Mouse (Mus musculus) forebrain, postnatal 0 days (tissue): ENCODE results near the gene Trappc3l. TPM values are rescaled to one million over a fixed set of nuclear protein-coding genes. Genes with fewer than 3 reads are reported as not detected.

Experiments
- ATAC-seq: fragments of 200-750 bp; cut with Nextera tagmentation; 2 replicates; pipeline ENCODE4 v1.8.0; 2017; ENCODE audit warnings: mild to moderate bottlenecking, moderate library complexity
- DNase-seq: peaks from one replicate; pipeline ENCODE4 v3.0.0-alpha.2; 2015
- H3K27ac ChIP-seq: fragments of 300-500 bp; sonication (generic); 2 replicates; pipeline ENCODE4 v1.5.1; 2014; ENCODE audit warnings: low read depth, mild to moderate bottlenecking, antibody characterized with exemption, low read length, moderate library complexity, mixed read lengths
- H3K27me3 ChIP-seq: fragments of 300-500 bp; sonication (generic); 2 replicates; pipeline ENCODE4 v1.6.1; 2014; ENCODE audit warnings: mild to moderate bottlenecking, low read length, mixed read lengths; ENCODE audit not compliant: insufficient read depth
- H3K36me3 ChIP-seq: fragments of 300-500 bp; sonication (generic); 2 replicates; pipeline ENCODE4 v1.6.1; 2014; ENCODE audit warnings: mild to moderate bottlenecking, moderate library complexity; ENCODE audit not compliant: insufficient read depth
- H3K4me1 ChIP-seq: fragments of 300-500 bp; sonication (generic); 2 replicates; pipeline ENCODE4 v1.6.1; 2014; ENCODE audit warnings: antibody characterized with exemption; ENCODE audit not compliant: insufficient read depth
- H3K4me2 ChIP-seq: fragments of 300-500 bp; sonication (generic); 2 replicates; pipeline ENCODE4 v1.6.1; 2014; ENCODE audit warnings: low read depth, mild to moderate bottlenecking, moderate library complexity
- H3K4me3 ChIP-seq: fragments of 300-500 bp; sonication (generic); 2 replicates; pipeline ENCODE4 v1.5.1; 2014; ENCODE audit warnings: low read depth, low read length, mixed read lengths
- H3K9ac ChIP-seq: fragments of 300-500 bp; sonication (generic); 2 replicates; pipeline ENCODE4 v1.6.1; 2014; ENCODE audit warnings: mild to moderate bottlenecking
- H3K9me3 ChIP-seq: fragments of 300-500 bp; sonication (generic); 2 replicates; pipeline ENCODE4 v1.6.1; 2016; ENCODE audit warnings: low read length
- CTCF ChIP-seq: sonication (generic); IDR thresholded peaks from 2 replicates; pipeline ENCODE4 v1.5.1; 2016; ENCODE audit warnings: antibody characterized with exemption, control low read depth, low read depth
- WGBS: fragments of 180-500 bp; shearing (Covaris S2); extraction: QIAGEN DNeasy Blood & Tissue Kit; methylation state at CpG from one replicate; pipeline ENCODE4 v1.1.7; 2014; 5-methylcytosine and 5-hydroxymethylcytosine counted together
- polyA plus RNA-seq: library from polyadenylated mRNA; unstranded; fragments of >200 nt; fragmentation: Nextera tagmentation; extraction: Ambion mirVana; gene quantifications from 2 replicates; pipeline ENCODE4 v1.2.1, GENCODE M21; 2015
- total RNA-seq: library from RNA; depleted of rRNA; stranded (reverse); fragments of >200 nt; gene quantifications from 2 replicates; pipeline ENCODE4 v1.2.3, GENCODE M21; 2014

Trappc3l gene
- total and polyA plus RNA-seq, 2 experiments from 2014 or later: 0.39 to 0.76 TPM

- no peak for ATAC-seq
Observed at GRCm38 (mm10) chr10:34070999-34071492, 33.6 kb downstream of the Trappc3l start.

GRCm38 (mm10) chr10:34071650-34072049 is 34.3 kb downstream of the Trappc3l start:
- Histone ChIP-seq H3K27me3 (no peaks in the 10 kb centered on the region), H3K9ac (no peak overlapping the region), H3K27ac (no peak overlapping the region), H3K36me3 (no peaks in the 10 kb centered on the region), H3K4me1 (no peaks in the 10 kb centered on the region), H3K4me3 (no peak overlapping the region), H3K4me2 (no peak overlapping the region), H3K9me3 (no peaks in the 10 kb centered on the region)
- WGBS: 40% methylated on average over 2 of the region's 2 CpGs
- TF ChIP-seq CTCF: peak; percentile 15; the same call in 1 of the 2 replicates
- no peak for DNase-seq
- no peak for ATAC-seq

More at GRCm38 (mm10) chr10:34070999-34071492, 33.6 kb downstream of the Trappc3l start:
- no peak overlapping the region for H3K9ac ChIP-seq
- no peaks in the 10 kb centered on the region for H3K36me3 ChIP-seq
- H3K4me1 ChIP-seq: no peaks in the 10 kb centered on the region
- no peak for TF ChIP-seq CTCF
- no peak for DNase-seq
- no peak overlapping the region for H3K27ac ChIP-seq
- no peaks in the 10 kb centered on the region for H3K9me3 ChIP-seq
- 19% methylated on average over 5 of the region's 5 CpGs for WGBS
- H3K4me2 ChIP-seq: no peak overlapping the region
- H3K27me3 ChIP-seq: no peaks in the 10 kb centered on the region
- no peak overlapping the region for H3K4me3 ChIP-seq

GRCm38 (mm10) chr10:34074522-34075200 is 37.3 kb downstream of the Trappc3l start:
- no peak for TF ChIP-seq CTCF
- no peak for DNase-seq
- no peak overlapping the region for H3K4me2 ChIP-seq
- H3K4me3 ChIP-seq: no peak overlapping the region
- no peaks in the 10 kb centered on the region for H3K36me3 ChIP-seq
- no peak overlapping the region for H3K27ac ChIP-seq
- H3K4me1 ChIP-seq: no peaks in the 10 kb centered on the region
- H3K27me3 ChIP-seq: no peaks in the 10 kb centered on the region
- 92% methylated on average over 5 of the region's 5 CpGs for WGBS
- ATAC-seq: no peak
- H3K9me3 ChIP-seq: no peaks in the 10 kb centered on the region
- no peak overlapping the region for H3K9ac ChIP-seq

GRCm38 (mm10) chr10:34086514-34086913 is 49.1 kb downstream of the Trappc3l start:
- TF ChIP-seq CTCF: no peak
- Histone ChIP-seq H3K4me2 (no peak overlapping the region), H3K4me3 (no peak overlapping the region), H3K4me1 (no peaks in the 10 kb centered on the region), H3K9me3 (no peaks in the 10 kb centered on the region), H3K9ac (no peak overlapping the region), H3K27ac (no peak overlapping the region), H3K27me3 (no peaks in the 10 kb centered on the region), H3K36me3 (no peaks in the 10 kb centered on the region)
- DNase-seq (no peak), ATAC-seq (no peak)
- WGBS: 87% methylated on average over 1 of the region's 1 CpGs

GRCm38 (mm10) chr10:34088515-34088914 is 51.1 kb downstream of the Trappc3l start:
- Histone ChIP-seq H3K9me3 (no peaks in the 10 kb centered on the region), H3K27ac (no peak overlapping the region), H3K9ac (no peak overlapping the region), H3K4me2 (no peak overlapping the region), H3K4me1 (no peaks in the 10 kb centered on the region), H3K4me3 (no peak overlapping the region), H3K27me3 (no peaks in the 10 kb centered on the region), H3K36me3 (no peaks in the 10 kb centered on the region)
- ATAC-seq: no peak
- TF ChIP-seq CTCF: no peak
- no peak for DNase-seq
- WGBS: 77% methylated on average over 2 of the region's 2 CpGs

- ATAC-seq: no peak
- DNase-seq: no peak
- 85% methylated on average over 3 of the region's 3 CpGs for WGBS
- Histone ChIP-seq H3K4me1 (no peaks in the 10 kb centered on the region), H3K36me3 (no peaks in the 10 kb centered on the region), H3K4me2 (no peak overlapping the region), H3K27ac (no peak overlapping the region), H3K27me3 (no peaks in the 10 kb centered on the region), H3K9ac (no peak overlapping the region), H3K4me3 (no peak overlapping the region), H3K9me3 (no peaks in the 10 kb centered on the region)
- no peak for TF ChIP-seq CTCF
Observed at GRCm38 (mm10) chr10:34089517-34089916, 52.1 kb downstream of the Trappc3l start.

GRCm38 (mm10) chr10:34090481-34090880 is 53.1 kb downstream of the Trappc3l start:
- ATAC-seq (no peak), DNase-seq (no peak)
- H3K4me2 ChIP-seq: no peak overlapping the region
- H3K9me3 ChIP-seq: no peaks in the 10 kb centered on the region
- 87% methylated on average over 1 of the region's 1 CpGs for WGBS
- H3K4me3 ChIP-seq: no peak overlapping the region
- H3K4me1 ChIP-seq: no peaks in the 10 kb centered on the region
- TF ChIP-seq CTCF: no peak
- H3K9ac ChIP-seq: no peak overlapping the region
- no peaks in the 10 kb centered on the region for H3K27me3 ChIP-seq
- H3K27ac ChIP-seq: no peak overlapping the region
- no peaks in the 10 kb centered on the region for H3K36me3 ChIP-seq
